9 mouse cellular contexts compared by ENCODE assay signal in the genomic region with DNA sequence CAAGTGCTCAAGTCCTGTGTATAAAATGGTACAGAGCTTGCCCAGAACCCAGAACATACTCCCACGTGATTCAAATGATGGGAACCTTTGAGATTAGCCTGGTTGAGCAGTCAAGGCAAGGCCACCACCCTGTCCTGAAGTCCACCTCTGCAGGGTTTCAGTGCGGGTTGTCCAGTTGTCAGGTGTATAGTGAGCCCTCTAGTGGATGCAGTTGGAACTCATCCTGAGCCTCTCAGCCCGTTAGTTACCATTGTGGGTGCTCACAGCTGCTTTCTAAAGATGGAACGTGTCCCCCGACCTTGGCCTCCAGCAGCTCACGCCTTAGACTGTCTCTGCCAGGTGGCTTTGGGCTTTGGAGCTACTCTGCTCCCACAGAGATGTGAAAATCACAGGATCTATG. TPM values are rescaled to one million over a fixed set of nuclear protein-coding genes. Genes with fewer than 3 reads are reported as not detected.
DNase-seq lines count a peak whose midpoint lies in the region; ATAC-seq and TF ChIP-seq lines count a peak whose summit lies in the region.
"Had no signal": no experiment of that assay in that cellular context is flagged by ENCODE, and none has a peak within 500 bp of the region (broad histone marks: within the 10 kb centered on the region; RNA-seq: fewer than 3 reads in every experiment).

No protein-coding gene starts in this region.

- TF ChIP-seq CTCF in liver, adult 2 months (IDR thresholded peaks at IDR 0.05; ENCODE audit: low read depth, low read length), result peak; percentile 70

- H3K27ac ChIP-seq in liver, adult 2 months (replicated peaks; ENCODE audit: insufficient read depth, low read depth, low read length), result no peak overlapping the region
- no peak overlapping the region for H3K27ac ChIP-seq in liver, embryonic 11.5 days (ENCODE audit: low read depth, low read length)
- no peak overlapping the region for H3K27ac ChIP-seq in limb, embryonic 12.5 days

- H3K4me2 ChIP-seq in liver, embryonic 11.5 days, result no peak overlapping the region
- no peak overlapping the region for H3K4me2 ChIP-seq in limb, embryonic 12.5 days

- 8% methylated on average over 6 of the region's 6 CpGs for WGBS in liver, adult 2 months
- WGBS in liver, embryonic 11.5 days, result 9% methylated on average over 6 of the region's 6 CpGs
- WGBS in limb, embryonic 12.5 days, result 10% methylated on average over 6 of the region's 6 CpGs

- H3K79me2 ChIP-seq in liver, adult 2 months (ENCODE audit: control insufficient read depth, insufficient read depth, low read length), result no peaks in the 10 kb centered on the region

- TF ChIP-seq POLR2A in liver, adult 2 months (IDR thresholded peaks at IDR 0.05; ENCODE audit: extremely low read depth, insufficient read depth, low read length), result no peak

- H3K4me1 ChIP-seq in liver, adult 2 months (ENCODE audit: control insufficient read depth, insufficient read depth, low read length), result no peaks in the 10 kb centered on the region
- H3K4me1 ChIP-seq in liver, embryonic 11.5 days (replicated peaks; ENCODE audit: control insufficient read depth, insufficient read depth, low read length), result no peaks in the 10 kb centered on the region
- no peaks in the 10 kb centered on the region for H3K4me1 ChIP-seq in limb, embryonic 12.5 days (replicated peaks)

- intact Hi-C loops in gastrocnemius, postnatal 14 days (cut with DNase I; ENCODE audit: low total_unique reads), result no loop called here

- DNase-seq in liver, adult 2 months (ENCODE audit: extremely low read depth, low read depth, low spot score), result peak; percentile 22
- DNase-seq in liver, embryonic 11.5 days (ENCODE audit: low spot score), result no peak
- DNase-seq in ZHBTc4 (ENCODE audit: low read depth, low spot score), result peak; percentile 35
- peak; percentile 56 to 71 for DNase-seq in cerebellum, postnatal 25 days
- DNase-seq in kidney, adult 18-20 months, result peak; percentile 52
- peak; percentile 30 for DNase-seq in right cerebral cortex, postnatal 14 days
- no peak for DNase-seq in gastrocnemius, postnatal 14 days

- no peaks in the 10 kb centered on the region for H3K9me3 ChIP-seq in liver, embryonic 11.5 days (ENCODE audit: control insufficient read depth, low read length)
- no peaks in the 10 kb centered on the region for H3K9me3 ChIP-seq in limb, embryonic 12.5 days

- no peak overlapping the region for H3K9ac ChIP-seq in liver, adult 2 months (ENCODE audit: low read depth, low read length)
- no peak overlapping the region for H3K9ac ChIP-seq in liver, embryonic 11.5 days (ENCODE audit: low read depth, low read length)
- H3K9ac ChIP-seq in limb, embryonic 12.5 days (replicated peaks), result no peak overlapping the region

- no peak for ATAC-seq in liver, embryonic 11.5 days (replicated peaks; ENCODE audit: low FRiP score)
- ATAC-seq in limb, embryonic 12.5 days (ENCODE audit: insufficient number of reproducible peaks, insufficient read depth, low FRiP score, low TSS enrichment, low read depth), result peak; percentile 10; the same call in 1 of the 2 replicates

- no peak overlapping the region for H3K4me3 ChIP-seq in liver, adult 2 months (ENCODE audit: insufficient read depth, low read depth, low read length)
- H3K4me3 ChIP-seq in liver, embryonic 11.5 days (ENCODE audit: low read depth, low read length), result no peak overlapping the region
- H3K4me3 ChIP-seq in limb, embryonic 12.5 days (replicated peaks), result no peak overlapping the region
- H3K4me3 ChIP-seq: erythroblast, embryonic 14.5 days had no signal

- H3K27me3 ChIP-seq in liver, adult 2 months (ENCODE audit: control insufficient read depth, insufficient read depth, low read length), result no peaks in the 10 kb centered on the region; the same call in 1 of the 2 replicates
- no peaks in the 10 kb centered on the region for H3K27me3 ChIP-seq in liver, embryonic 11.5 days (replicated peaks; ENCODE audit: control insufficient read depth, insufficient read depth, low read length)
- 0 out of 2 replicates have a peak, but pooled peaks cover 2% of the 10 kb centered on the region for H3K27me3 ChIP-seq in limb, embryonic 12.5 days

- H3K36me3 ChIP-seq in liver, adult 2 months (ENCODE audit: control insufficient read depth, insufficient read depth, low read length), result no peaks in the 10 kb centered on the region
- no peaks in the 10 kb centered on the region for H3K36me3 ChIP-seq in liver, embryonic 11.5 days (ENCODE audit: control insufficient read depth, insufficient read depth, low read length)
- H3K36me3 ChIP-seq in limb, embryonic 12.5 days, result no peaks in the 10 kb centered on the region

RNA-seq across cellular contexts. Expression of a gene that starts 21.7 kb away (rescaled TPM):
- 0.37 and 0.40 TPM in 2 replicates for total RNA-seq in liver, adult 2 months (2014; rRNA removed)
- 0.44 and 0.45 TPM in 2 replicates for polyA plus RNA-seq in liver, adult 2 months (2012; rRNA removed)
- 0.34 and 0.38 TPM in 2 replicates for polyA plus RNA-seq in liver, embryonic 11.5 days (2014; fragmentation: Nextera tagmentation; extraction: Ambion mirVana)
- polyA plus RNA-seq in limb, embryonic 12.5 days (2016; fragmentation: Nextera tagmentation; extraction: Ambion mirVana), result 4.0 and 4.7 TPM in 2 replicates
- total RNA-seq in gastrocnemius, postnatal 14 days (2021), result under 1 TPM; 0.84 to 1.00 TPM
- polyA plus RNA-seq: erythroblast, embryonic 14.5 days had no signal

Comparison
In these comparisons a context has a peak if more than half of its experiments do, and no peak if none do; other contexts are left out.
1. DNase-seq: peak in liver, adult 2 months (single experiment), ZHBTc4 (single experiment), cerebellum, postnatal 25 days (2 of 2), kidney, adult 18-20 months (single experiment) and right cerebral cortex, postnatal 14 days (single experiment); none in liver, embryonic 11.5 days (single experiment) and gastrocnemius, postnatal 14 days (single experiment).